12 mouse cellular contexts compared by ENCODE assay signal in the genomic region with DNA sequence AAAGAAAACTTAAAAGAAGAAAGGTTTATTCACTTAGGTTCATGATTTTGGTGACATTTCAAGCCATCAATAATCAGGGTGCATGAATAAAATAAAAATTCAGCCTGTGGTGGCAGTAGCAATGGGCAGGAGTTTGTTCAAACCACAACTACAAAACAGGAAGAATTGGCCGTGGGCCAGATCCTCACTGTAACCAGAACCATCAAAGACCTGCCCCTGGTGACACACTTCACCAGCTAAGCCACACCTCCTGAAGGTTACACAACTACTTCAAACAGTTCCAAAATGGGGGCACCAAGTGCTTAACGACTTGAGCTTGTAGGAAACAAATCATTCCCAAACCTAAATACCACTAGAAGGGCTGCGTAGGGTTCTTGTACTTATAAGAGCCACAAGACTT.
DNase-seq lines count a peak whose midpoint lies in the region; ATAC-seq and TF ChIP-seq lines count a peak whose summit lies in the region.
"Had no signal": no experiment of that assay in that cellular context is flagged by ENCODE, and none has a peak within 500 bp of the region (broad histone marks: within the 10 kb centered on the region; RNA-seq: fewer than 3 reads in every experiment).

No protein-coding gene starts in this region.

- H3K9ac ChIP-seq in forebrain, embryonic 15.5 days (replicated peaks): no peak overlapping the region
- H3K9ac ChIP-seq: heart, embryonic 12.5 days; limb, embryonic 15.5 days had no signal

- H3K4me3 ChIP-seq in gastrocnemius, adult 2 months: no peak overlapping the region
- no peak overlapping the region for H3K4me3 ChIP-seq in forebrain, embryonic 15.5 days
- H3K4me3 ChIP-seq: heart, embryonic 12.5 days; limb, embryonic 15.5 days; myocyte had no signal

- DNase-seq in gastrocnemius, adult 2 months: peak; percentile 17
- no peak for DNase-seq in gastrocnemius, postnatal 25 days
- peak; percentile 12 for DNase-seq in ZHBTc4 (ENCODE audit: low read depth, low spot score)
- peak; percentile 64 for DNase-seq in kidney, postnatal 10 days
- DNase-seq in spleen, postnatal 14 days (ENCODE audit: low spot score in 2 of 2): no peak
- DNase-seq in thymus, postnatal 36 days: no peak

- WGBS in forebrain, embryonic 15.5 days: 59% methylated on average over 3 of the region's 3 CpGs

- intact Hi-C loops in gastrocnemius, adult 2 months (cut with DNase I): no loop called here

- TF ChIP-seq CTCF in gastrocnemius, adult 2 months (IDR thresholded peaks at IDR 0.05): no peak

- ATAC-seq in megakaryocyte, adult 5-6 weeks (ENCODE audit: poor library complexity, severe bottlenecking): peak; percentile 77
- ATAC-seq in forebrain, embryonic 15.5 days (replicated peaks): no peak

- no peaks in the 10 kb centered on the region for H3K4me1 ChIP-seq in forebrain, embryonic 15.5 days

- H3K27me3 ChIP-seq in forebrain, embryonic 15.5 days: no peaks in the 10 kb centered on the region
- H3K27me3 ChIP-seq: heart, embryonic 12.5 days; limb, embryonic 15.5 days had no signal

- H3K9me3 ChIP-seq in forebrain, embryonic 15.5 days: no peaks in the 10 kb centered on the region
- H3K9me3 ChIP-seq: heart, embryonic 12.5 days; limb, embryonic 15.5 days had no signal

- H3K4me2 ChIP-seq in forebrain, embryonic 15.5 days (replicated peaks): no peak overlapping the region
- H3K4me2 ChIP-seq: heart, embryonic 12.5 days; limb, embryonic 15.5 days had no signal

- no peak overlapping the region for H3K27ac ChIP-seq in gastrocnemius, adult 2 months
- H3K27ac ChIP-seq in forebrain, embryonic 15.5 days (replicated peaks): no peak overlapping the region
- H3K27ac ChIP-seq: kidney, postnatal 0 days; limb, embryonic 15.5 days had no signal

- no peaks in the 10 kb centered on the region for H3K36me3 ChIP-seq in forebrain, embryonic 15.5 days
- H3K36me3 ChIP-seq: heart, embryonic 12.5 days; limb, embryonic 15.5 days had no signal

Comparison
In these comparisons a context has a peak if more than half of its experiments do, and no peak if none do; other contexts are left out.
1. DNase-seq: peak in gastrocnemius, adult 2 months (single experiment), ZHBTc4 (single experiment) and kidney, postnatal 10 days (single experiment); none in gastrocnemius, postnatal 25 days (single experiment), spleen, postnatal 14 days (0 of 2) and thymus, postnatal 36 days (0 of 2).